Mouse (Mus musculus) mammary gland, adult 2 months (tissue): Measurements from ENCODE around the gene Nectin4. TPM values are rescaled to one million over a fixed set of nuclear protein-coding genes. Genes with fewer than 3 reads are reported as not detected.

ENCODE experiments used
- polyA plus RNA-seq: library from polyadenylated mRNA; depleted of rRNA; stranded (reverse); fragments of >200 nt; gene quantifications from 2 replicates; pipeline ENCODE4 v1.2.3, GENCODE M21; 2012; ENCODE audit warnings: low replicate concordance; rRNA removed

The Nectin4 gene
- 11.0 and 17.5 TPM in 2 replicates for polyA plus RNA-seq

DNA sequence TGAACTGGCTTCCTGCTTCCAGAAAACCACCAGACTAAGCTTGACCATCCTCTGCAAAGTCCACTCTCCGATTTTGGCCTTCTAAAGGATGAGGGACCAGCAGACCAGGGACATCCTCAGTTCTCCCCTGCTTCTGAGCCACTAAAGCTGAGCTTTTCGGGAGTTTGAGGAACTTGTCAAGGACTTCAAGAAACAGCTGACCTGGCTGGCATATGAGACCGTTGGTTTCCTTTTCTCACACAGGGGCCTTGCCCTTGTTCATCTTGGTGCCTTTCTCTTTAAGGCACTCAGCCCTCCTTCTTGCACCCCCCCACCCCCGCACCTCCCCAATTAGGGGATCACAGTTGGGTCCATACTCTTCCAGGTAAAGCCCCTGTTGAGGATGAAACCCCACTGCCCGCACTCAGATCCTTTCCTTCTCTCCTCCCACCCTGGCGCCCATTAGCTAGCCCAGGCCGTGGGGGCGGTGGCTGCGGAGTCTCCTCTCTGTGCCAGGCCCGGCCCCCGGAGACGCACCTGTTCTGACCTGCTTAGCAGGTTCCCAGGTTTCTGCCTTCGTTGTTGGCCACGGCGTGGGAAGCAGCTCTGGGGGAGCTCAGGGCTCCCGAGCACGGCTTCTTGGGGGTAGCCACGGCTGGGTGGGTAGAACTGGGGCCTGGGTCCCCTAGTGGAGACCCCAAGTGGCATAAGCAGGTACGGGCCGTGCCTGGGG is at the start of gene Nectin4:
Gene Nectin4, plus strand, starts transcription at position 255 of the 712 bp plus-strand sequence.

DNA sequence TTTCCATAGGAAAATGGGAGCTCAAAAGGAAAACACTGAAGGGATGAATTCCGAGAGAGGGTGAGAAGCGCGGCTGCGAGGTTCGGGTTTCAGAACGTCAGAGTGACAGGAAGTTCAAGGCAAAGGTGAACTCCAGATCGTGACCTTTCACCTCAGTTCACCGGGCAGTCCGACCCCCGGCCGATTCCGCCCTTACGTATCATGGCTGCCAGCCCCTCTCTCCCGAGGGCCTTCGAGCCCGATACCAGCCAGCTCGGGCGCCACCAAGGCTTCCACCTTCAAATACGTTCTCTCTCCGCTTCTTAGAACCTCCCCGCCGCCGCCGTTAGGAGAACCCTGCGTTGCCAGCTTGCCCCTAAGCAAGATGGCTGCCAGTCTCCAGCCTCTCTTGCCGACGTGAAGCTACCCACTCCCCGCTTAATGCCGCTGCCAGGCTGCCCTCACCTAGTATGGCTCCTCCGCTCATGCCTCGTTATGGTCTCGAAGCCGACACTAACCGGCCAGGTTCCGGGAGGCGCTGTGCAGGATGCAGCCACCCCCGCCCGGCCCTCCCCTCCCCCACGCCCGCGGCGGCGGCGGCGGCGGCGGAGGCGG is 41.0 kb upstream of the Nectin4 start, which contains the start of gene Dedd:
Gene Dedd, plus strand, starts transcription at position 307 of the 594 bp plus-strand sequence.

DNA sequence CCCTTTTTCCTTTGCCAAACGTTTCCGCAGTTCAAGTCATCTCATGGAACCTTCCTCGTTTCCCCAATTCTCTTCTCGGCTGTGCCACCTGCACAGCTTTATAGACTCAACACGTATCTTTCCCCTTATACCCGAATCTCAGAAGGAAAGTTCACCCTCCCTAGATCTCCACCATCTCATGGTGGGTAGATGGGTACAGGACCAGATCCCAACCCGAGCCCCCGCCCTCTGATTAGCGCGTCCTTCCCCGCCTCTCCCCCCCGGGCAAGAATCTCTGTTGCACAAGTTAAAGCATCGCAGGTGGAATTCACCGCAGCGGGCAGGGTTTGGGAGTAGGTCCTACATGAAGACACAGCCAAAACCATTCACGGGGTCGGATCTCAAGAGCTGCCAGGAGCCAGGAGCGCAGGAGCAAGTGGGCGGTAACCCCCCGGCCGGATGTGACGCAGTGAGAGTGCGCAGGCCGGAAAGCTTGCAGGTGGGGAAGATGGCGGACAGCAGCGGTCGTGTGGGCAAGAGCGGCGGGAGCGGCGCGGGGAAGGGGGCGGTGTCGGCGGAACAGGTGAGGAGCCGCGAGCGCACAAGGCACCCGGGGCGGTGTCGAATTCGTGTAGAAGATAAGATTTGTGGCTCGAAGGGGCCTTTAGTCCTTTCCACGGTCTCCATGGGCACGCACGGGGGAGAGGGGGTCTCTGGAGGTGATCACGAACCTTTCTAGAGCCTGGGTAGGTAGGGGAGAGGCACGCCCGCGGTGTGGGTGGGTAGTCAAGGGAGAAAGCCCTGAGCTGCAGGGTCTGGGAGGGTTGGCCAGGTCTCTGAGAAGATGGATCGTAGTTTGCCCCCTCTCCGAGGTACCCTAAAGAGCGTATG is 24.4 kb upstream of the Nectin4 start, which contains the start of the genes Nit1 and Pfdn2:
Gene Nit1, minus strand, starts transcription at position 422 of the 870 bp plus-strand sequence.
Gene Pfdn2, plus strand, starts transcription at position 446 of the 870 bp plus-strand sequence.

DNA sequence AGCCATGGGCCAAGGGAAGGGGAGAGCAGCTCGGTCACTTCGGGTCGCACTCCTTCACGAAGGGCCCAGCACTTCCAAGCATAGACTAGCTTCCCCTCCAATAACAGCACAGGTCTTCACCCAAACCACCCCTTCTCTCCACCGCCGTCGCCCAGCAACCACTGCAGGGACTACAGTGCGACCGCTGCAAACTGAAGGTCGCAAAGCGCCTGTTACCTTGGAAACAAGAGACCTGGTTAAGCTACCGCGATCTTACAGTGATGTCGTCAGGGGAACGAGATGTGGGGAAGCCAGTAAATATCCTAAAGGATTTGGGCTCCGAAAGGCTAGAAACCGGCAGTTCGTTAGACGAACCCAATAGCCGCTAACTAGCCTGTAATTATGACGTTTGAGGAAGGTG is 9.2 kb upstream of the Nectin4 start, which contains the start of gene Klhdc9:
Gene Klhdc9, minus strand, starts transcription at position 143 of the 400 bp plus-strand sequence.

DNA sequence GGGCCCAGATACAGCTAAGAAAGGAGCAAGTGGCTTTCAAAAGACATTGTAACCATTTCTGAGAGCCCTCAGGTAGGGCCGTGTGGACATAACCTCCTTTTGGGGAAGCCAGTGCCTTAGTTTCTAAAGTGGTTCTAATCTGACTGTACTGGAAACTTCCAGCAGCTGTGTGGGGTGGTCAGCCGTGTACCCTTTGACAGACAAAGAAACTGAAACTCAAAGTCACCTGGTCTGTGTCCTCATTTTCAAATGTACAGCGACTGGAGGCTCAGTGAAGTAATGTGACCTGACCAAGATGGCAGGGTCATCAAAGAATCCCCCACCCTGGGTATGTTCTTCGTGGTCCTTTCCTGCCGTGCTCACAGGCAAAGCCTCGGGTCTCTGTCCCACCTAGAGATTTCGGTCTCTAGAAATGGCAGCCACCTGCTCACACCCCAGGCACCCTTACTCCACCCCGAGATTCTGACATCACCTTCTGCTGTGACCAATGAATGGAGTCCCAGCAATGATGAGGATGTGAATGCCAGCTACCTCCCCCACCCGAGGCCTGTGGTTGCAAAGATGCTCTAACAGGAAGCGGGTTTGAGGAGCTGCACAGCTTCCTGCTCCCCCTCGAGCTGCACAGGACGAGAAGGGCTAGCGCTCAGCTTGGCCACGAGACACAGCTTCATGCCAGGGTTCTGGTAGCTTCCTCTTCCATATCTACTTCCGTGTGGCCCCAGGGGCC is 18.6 kb downstream of the Nectin4 start, which contains the start of gene Arhgap30:
Gene Arhgap30, plus strand, starts transcription at position 579 of the 727 bp plus-strand sequence.

DNA sequence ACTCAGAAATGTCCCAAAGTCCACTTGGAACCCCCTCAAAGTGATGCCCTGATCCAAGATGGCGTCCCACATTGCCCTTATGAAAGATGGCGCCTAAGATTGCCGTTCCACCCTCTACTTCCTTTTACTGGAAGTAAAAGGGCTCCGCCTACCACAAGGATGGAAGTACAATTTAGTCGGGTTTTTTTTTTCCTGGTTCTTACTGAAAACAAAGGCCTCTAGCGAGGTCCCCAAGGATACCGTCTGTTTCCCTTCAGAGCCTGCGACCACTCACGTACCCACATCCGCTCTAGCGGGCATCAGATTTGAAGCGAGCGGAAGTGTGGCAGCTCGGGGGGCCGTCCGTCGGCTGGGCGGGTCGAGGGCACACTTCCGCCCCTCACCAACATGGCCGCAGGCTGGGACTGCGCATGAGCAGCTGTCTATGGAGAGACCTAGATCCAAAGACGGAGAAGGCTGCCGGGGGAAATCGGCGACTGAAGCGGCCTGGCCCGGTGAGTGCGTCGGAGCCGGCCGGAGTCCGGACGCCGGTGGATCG is 41.1 kb downstream of the Nectin4 start, which contains the start of gene Usf1:
Gene Usf1, plus strand, starts transcription at position 367 of the 538 bp plus-strand sequence.

DNA sequence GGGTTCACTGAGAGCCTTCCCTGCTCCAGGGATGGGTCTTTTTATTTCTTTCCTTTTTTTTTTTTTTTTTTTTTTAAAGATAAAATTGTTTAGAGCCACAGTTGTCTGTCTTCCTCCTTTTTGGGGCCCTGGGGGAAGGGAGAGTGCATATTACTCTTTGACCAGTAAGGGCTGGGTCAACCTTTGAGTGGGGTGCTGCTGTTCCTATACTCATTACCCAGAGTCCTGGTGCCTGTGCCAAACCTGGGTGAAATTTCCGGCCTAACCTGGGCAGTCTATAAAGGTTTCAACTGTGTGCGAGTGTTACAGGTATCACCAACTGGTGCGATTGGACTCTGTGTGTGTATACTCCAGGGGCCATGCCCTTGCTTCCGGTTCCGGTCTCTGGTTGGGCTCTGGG is 48.8 kb downstream of the Nectin4 start, which contains the start of gene Tstd1:
Gene Tstd1, plus strand, starts transcription at position 213 of the 400 bp plus-strand sequence.

DNA sequence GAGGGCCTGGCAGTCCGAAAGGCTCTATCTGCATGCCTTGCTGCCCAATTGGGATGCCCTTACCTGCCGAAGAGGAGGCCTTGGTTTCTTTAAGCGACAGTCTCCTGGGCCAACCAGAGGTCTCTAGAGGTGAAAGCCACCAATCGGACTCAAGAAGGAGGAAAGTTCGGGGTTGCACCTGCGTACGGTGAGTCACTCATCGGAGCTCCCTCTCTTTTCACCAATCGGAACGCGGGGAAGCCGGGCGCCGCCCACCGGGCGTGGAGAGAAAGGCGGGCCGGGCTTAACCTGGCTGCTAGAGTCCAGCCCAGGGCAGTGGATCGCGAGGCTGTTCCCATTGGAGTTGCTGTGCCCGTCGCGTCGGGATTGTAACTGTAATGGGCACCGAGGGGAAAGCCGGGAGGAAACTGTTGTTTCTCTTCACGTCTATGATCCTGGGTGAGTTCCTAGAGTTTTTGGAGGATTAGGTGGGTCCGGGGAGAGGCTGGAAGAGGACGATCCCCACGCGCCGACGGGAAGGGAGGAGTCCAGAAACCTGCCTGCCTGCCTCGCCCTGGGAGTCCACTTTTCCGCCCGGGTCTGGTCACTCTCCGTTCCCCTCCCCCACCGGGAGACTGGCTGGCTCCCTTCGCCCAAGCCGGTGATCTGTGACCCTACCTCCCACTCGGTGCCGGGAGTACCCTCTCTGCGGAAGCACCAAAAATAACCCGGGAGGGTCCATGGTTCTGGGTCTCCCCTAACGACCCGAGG is 67.5 kb downstream of the Nectin4 start, which contains the start of gene F11r:
Gene F11r, plus strand, starts transcription at position 272 of the 750 bp plus-strand sequence.

Other genes with a start within 250 kb of the Nectin4 start
- gene Sdhc, start 219.5 kb upstream of the Nectin4 start, polyA plus RNA-seq: 220 and 421 TPM in 2 replicates
- 112 and 212 TPM in 2 replicates for gene Mpz, start 219.4 kb upstream of the Nectin4 start, polyA plus RNA-seq
- 5.2 and 13.0 TPM in 2 replicates for gene Pcp4l1, start 173.8 kb upstream of the Nectin4 start, polyA plus RNA-seq
- 0.30 TPM in 1 of 2 replicates, not detected in the other for gene Nr1i3, start 156.1 kb upstream of the Nectin4 start, polyA plus RNA-seq
- 37.7 and 47.3 TPM in 2 replicates for gene Tomm40l, start 147.6 kb upstream of the Nectin4 start, polyA plus RNA-seq
- 1.3 and 87.4 TPM in 2 replicates for gene Apoa2, start 145.0 kb upstream of the Nectin4 start, polyA plus RNA-seq
- 178 and 219 TPM in 2 replicates for gene Fcer1g, start 135.7 kb upstream of the Nectin4 start, polyA plus RNA-seq
- 4.9 and 7.1 TPM in 2 replicates for gene Adamts4, start 119.7 kb upstream of the Nectin4 start, polyA plus RNA-seq
- 124 and 262 TPM in 2 replicates for gene Ndufs2, start 118.7 kb upstream of the Nectin4 start, polyA plus RNA-seq
- gene B4galt3, start 99.8 kb upstream of the Nectin4 start, polyA plus RNA-seq: 67.0 and 79.3 TPM in 2 replicates
- 51.7 and 64.2 TPM in 2 replicates for gene Ppox, start 88.9 kb upstream of the Nectin4 start, polyA plus RNA-seq
- 53.9 and 55.7 TPM in 2 replicates for gene Usp21, start 82.1 kb upstream of the Nectin4 start, polyA plus RNA-seq
- gene Ufc1, start 75.1 kb upstream of the Nectin4 start, polyA plus RNA-seq: 15.9 and 23.3 TPM in 2 replicates
- 33.8 and 37.4 TPM in 2 replicates for gene Dedd, start 41.0 kb upstream of the Nectin4 start, polyA plus RNA-seq
- 55.1 and 59.6 TPM in 2 replicates for gene Nit1, start 24.5 kb upstream of the Nectin4 start, polyA plus RNA-seq
- gene Pfdn2, start 24.4 kb upstream of the Nectin4 start, polyA plus RNA-seq: 4.9 and 12.0 TPM in 2 replicates
- 0.57 and 0.85 TPM in 2 replicates for gene Klhdc9, start 9.3 kb upstream of the Nectin4 start, polyA plus RNA-seq
- 25.7 and 38.8 TPM in 2 replicates for gene Arhgap30, start 18.9 kb downstream of the Nectin4 start, polyA plus RNA-seq
- gene Usf1, start 41.2 kb downstream of the Nectin4 start, polyA plus RNA-seq: 90.8 and 91.2 TPM in 2 replicates
- gene Tstd1, start 48.8 kb downstream of the Nectin4 start, polyA plus RNA-seq: 1.5 and 3.1 TPM in 2 replicates
- 34.4 and 58.0 TPM in 2 replicates for gene F11r, start 67.4 kb downstream of the Nectin4 start, polyA plus RNA-seq
- gene Alyref2, start 133.4 kb downstream of the Nectin4 start, polyA plus RNA-seq: 1.8 and 4.2 TPM in 2 replicates
- gene Itln1, start 165.2 kb downstream of the Nectin4 start, polyA plus RNA-seq: 0.27 TPM in 1 of 2 replicates, not detected in the other
- gene Cd244a, start 189.1 kb downstream of the Nectin4 start, polyA plus RNA-seq: 1.1 and 2.3 TPM in 2 replicates
- 11.6 and 13.6 TPM in 2 replicates for gene Ly9, start 237.3 kb downstream of the Nectin4 start, polyA plus RNA-seq